Mouse (Mus musculus) stomach, embryonic 16.5 days (tissue): ENCODE measurements around the gene Gm13090. TPM values are rescaled to one million over a fixed set of nuclear protein-coding genes. Genes with fewer than 3 reads are reported as not detected.

Experiments
- ATAC-seq: fragments of 200-750 bp; cut with Nextera tagmentation; 2 replicates; pipeline ENCODE4 v1.8.0; 2017; ENCODE audit warnings: moderate number of reproducible peaks, moderate TSS enrichment; ENCODE audit not compliant: insufficient read depth, low FRiP score
- H3K27ac ChIP-seq: fragments of 300-500 bp; sonication (generic); 2 replicates; pipeline ENCODE4 v1.5.1; 2014; ENCODE audit warnings: low read length
- H3K27me3 ChIP-seq: fragments of 300-500 bp; sonication (generic); 2 replicates; pipeline ENCODE4 v1.6.1; 2014; ENCODE audit warnings: low read length, control low read depth, mixed read lengths; ENCODE audit not compliant: control insufficient read depth, insufficient read depth
- H3K36me3 ChIP-seq: fragments of 300-500 bp; sonication (generic); 2 replicates; pipeline ENCODE4 v1.6.1; 2014; ENCODE audit warnings: low read length; ENCODE audit not compliant: control insufficient read depth, insufficient read depth
- H3K4me1 ChIP-seq: fragments of 300-500 bp; sonication (generic); 2 replicates; pipeline ENCODE4 v1.6.1; 2014; ENCODE audit warnings: low read length, control low read depth, mixed read lengths; ENCODE audit not compliant: control insufficient read depth, insufficient read depth
- H3K4me2 ChIP-seq: fragments of 300-500 bp; sonication (generic); 2 replicates; pipeline ENCODE4 v1.6.1; 2014; ENCODE audit warnings: low read depth, low read length, mixed read lengths
- H3K4me3 ChIP-seq: fragments of 300-500 bp; sonication (generic); replicated peaks from 2 replicates; pipeline ENCODE4 v1.5.1; 2014; ENCODE audit warnings: mild to moderate bottlenecking, low read length
- H3K9ac ChIP-seq: fragments of 300-500 bp; sonication (generic); 2 replicates; pipeline ENCODE4 v1.6.1; 2014; ENCODE audit warnings: low read length
- H3K9me3 ChIP-seq: fragments of 300-500 bp; sonication (generic); replicated peaks from 2 replicates; pipeline ENCODE4 v1.6.1; 2016; ENCODE audit warnings: low read length, control low read depth; ENCODE audit not compliant: control insufficient read depth
- whole genome bisulfite sequencing: fragments of 180-500 bp; shearing (Covaris S2); extraction: QIAGEN DNeasy Blood & Tissue Kit; methylation state at CpG from one replicate; pipeline ENCODE4 v1.1.7; 2014; 5-methylcytosine and 5-hydroxymethylcytosine counted together
- polyA plus RNA-seq: library from polyadenylated mRNA; unstranded; fragments of >200 nt; fragmentation: Nextera tagmentation; extraction: Ambion mirVana; gene quantifications from 2 replicates; pipeline ENCODE4 v1.2.1, GENCODE M21; 2015

Gene Gm13090
- polyA plus RNA-seq, 1 experiment from 2014 or later: not detected

- no peak overlapping the region for H3K9ac ChIP-seq
- no peak overlapping the region for H3K4me2 ChIP-seq
- no peak for ATAC-seq
- H3K27ac ChIP-seq: no peak overlapping the region
- WGBS: 39% methylated on average over 2 of the region's 2 CpGs
- H3K27me3 ChIP-seq: peaks cover 13% of the 10 kb centered on the region
- no peak overlapping the region for H3K4me3 ChIP-seq
- H3K4me1 ChIP-seq: peaks cover 12% of the 10 kb centered on the region
- no peaks in the 10 kb centered on the region for H3K36me3 ChIP-seq
- no peaks in the 10 kb centered on the region for H3K9me3 ChIP-seq
Measured at GRCm38 (mm10) chr4:151138586-151138985, 49.2 kb downstream of the Gm13090 start.

GRCm38 (mm10) chr4:151139053-151139840, 49.9 kb downstream of the Gm13090 start:
- H3K36me3 ChIP-seq: no peaks in the 10 kb centered on the region
- ATAC-seq: no peak
- H3K4me1 ChIP-seq: peaks cover 12% of the 10 kb centered on the region
- H3K4me2 ChIP-seq: peak overlapping the region; percentile 29
- H3K4me3 ChIP-seq: no peak overlapping the region
- no peaks in the 10 kb centered on the region for H3K9me3 ChIP-seq
- no peak overlapping the region for H3K27ac ChIP-seq
- 9% methylated on average over 20 of the region's 20 CpGs for WGBS
- H3K9ac ChIP-seq: no peak overlapping the region
- peaks cover 13% of the 10 kb centered on the region for H3K27me3 ChIP-seq

- H3K36me3 ChIP-seq: no peaks in the 10 kb centered on the region
- no peak overlapping the region for H3K4me3 ChIP-seq
- no peak overlapping the region for H3K9ac ChIP-seq
- no peak overlapping the region; the same call in 1 of the 2 replicates for H3K4me2 ChIP-seq
- H3K27me3 ChIP-seq: peaks cover 13% of the 10 kb centered on the region
- peaks cover 12% of the 10 kb centered on the region for H3K4me1 ChIP-seq
- no peak overlapping the region for H3K27ac ChIP-seq
- no peak for ATAC-seq
- no peaks in the 10 kb centered on the region for H3K9me3 ChIP-seq
- WGBS: 5% methylated on average over 20 of the region's 20 CpGs
Measured at GRCm38 (mm10) chr4:151140368-151140982, 51.1 kb downstream of the Gm13090 start.

Other genes with a start within 250 kb of the Gm13090 start
- 29.4 and 30.8 TPM in 2 replicates for gene Errfi1, start 235.7 kb upstream of the Gm13090 start, polyA plus RNA-seq
- gene Park7, start 175.1 kb upstream of the Gm13090 start, polyA plus RNA-seq: 362 and 368 TPM in 2 replicates
- 0.84 and 1.3 TPM in 2 replicates for gene Tnfrsf9, start 175.0 kb upstream of the Gm13090 start, polyA plus RNA-seq
- not detected in 2 replicates for gene Uts2, start 92.5 kb upstream of the Gm13090 start, polyA plus RNA-seq
- gene Per3, start 44.9 kb upstream of the Gm13090 start, polyA plus RNA-seq: 5.6 and 5.9 TPM in 2 replicates
- 131 and 144 TPM in 2 replicates for gene Vamp3, start 31.6 kb upstream of the Gm13090 start, polyA plus RNA-seq